ENCODE assay signal across 23 mouse cellular contexts in genomic region chr9:40224289-40224688, GRCm38 (mm10). TPM values are rescaled to one million over a fixed set of nuclear protein-coding genes. Genes with fewer than 3 reads are reported as not detected.
DNase-seq lines count a peak whose midpoint lies in the region; ATAC-seq and TF ChIP-seq lines count a peak whose summit lies in the region.
"Had no signal": no experiment of that assay in that cellular context is flagged by ENCODE, and none has a peak within 500 bp of the region (broad histone marks: within the 10 kb centered on the region; RNA-seq: fewer than 3 reads in every experiment).

No protein-coding gene starts in this region.

- DNase-seq in hindbrain, postnatal 0 days (ENCODE audit: low spot score) = peak; percentile 20
- DNase-seq in midbrain, embryonic 14.5 days = peak; percentile 26
- DNase-seq in midbrain, embryonic 10.5 days (ENCODE audit: low spot score) = no peak
- DNase-seq in R1 (ENCODE audit: low read depth, low spot score) = peak; percentile 66
- DNase-seq in adrenal gland, postnatal 25 days = no peak
- DNase-seq: heart, postnatal 14 days; kidney, adult 11 months; kidney, postnatal 14 days; layer of hippocampus, adult 9-11 months; liver, postnatal 0 days; spleen, adult 18-20 months had no signal

- ATAC-seq in hindbrain, postnatal 0 days = no peak
- ATAC-seq in hindbrain, embryonic 13.5 days (ENCODE audit: low FRiP score) = no peak
- ATAC-seq in midbrain, embryonic 14.5 days (ENCODE audit: low FRiP score, low TSS enrichment) = no peak
- ATAC-seq in frontal cortex, adult (ENCODE audit: low TSS enrichment) = no peak
- ATAC-seq: forebrain, embryonic 16.5 days; liver, postnatal 0 days had no signal

- no peak overlapping the region for H3K27ac ChIP-seq in hindbrain, postnatal 0 days
- H3K27ac ChIP-seq in hindbrain, embryonic 13.5 days = no peak overlapping the region
- H3K27ac ChIP-seq in midbrain, embryonic 14.5 days (replicated peaks; ENCODE audit: low read depth, low read length) = no peak overlapping the region
- H3K27ac ChIP-seq in midbrain, embryonic 10.5 days (replicated peaks) = no peak overlapping the region
- H3K27ac ChIP-seq: embryonic facial prominence, embryonic 12.5 days; hindbrain, embryonic 14.5 days; limb, embryonic 15.5 days; stomach, embryonic 15.5 days had no signal

- no peaks in the 10 kb centered on the region for H3K9me3 ChIP-seq in hindbrain, postnatal 0 days (ENCODE audit: low read length)
- H3K9me3 ChIP-seq in hindbrain, embryonic 13.5 days = no peaks in the 10 kb centered on the region
- H3K9me3 ChIP-seq in midbrain, embryonic 14.5 days (ENCODE audit: control insufficient read depth, low read length) = no peaks in the 10 kb centered on the region
- no peaks in the 10 kb centered on the region for H3K9me3 ChIP-seq in midbrain, embryonic 10.5 days (replicated peaks)
- H3K9me3 ChIP-seq: embryonic facial prominence, embryonic 12.5 days; limb, embryonic 15.5 days; stomach, embryonic 15.5 days had no signal

- no peaks in the 10 kb centered on the region for H3K4me1 ChIP-seq in hindbrain, postnatal 0 days (ENCODE audit: insufficient read depth, low read length)
- H3K4me1 ChIP-seq in hindbrain, embryonic 13.5 days (replicated peaks) = no peaks in the 10 kb centered on the region
- H3K4me1 ChIP-seq in midbrain, embryonic 14.5 days (ENCODE audit: control insufficient read depth, insufficient read depth, low read length) = no peaks in the 10 kb centered on the region
- H3K4me1 ChIP-seq in midbrain, embryonic 10.5 days = peaks cover 5% of the 10 kb centered on the region
- H3K4me1 ChIP-seq: embryonic facial prominence, embryonic 12.5 days; limb, embryonic 15.5 days; stomach, embryonic 15.5 days had no signal

- H3K4me2 ChIP-seq in hindbrain, postnatal 0 days (ENCODE audit: low read depth, low read length) = no peak overlapping the region
- no peak overlapping the region for H3K4me2 ChIP-seq in hindbrain, embryonic 13.5 days
- no peak overlapping the region for H3K4me2 ChIP-seq in midbrain, embryonic 14.5 days (ENCODE audit: low read length)
- H3K4me2 ChIP-seq: embryonic facial prominence, embryonic 12.5 days; hindbrain, embryonic 14.5 days; limb, embryonic 15.5 days; stomach, embryonic 15.5 days had no signal

- 75% methylated on average over 4 of the region's 4 CpGs for WGBS in hindbrain, postnatal 0 days
- 74% methylated on average over 4 of the region's 4 CpGs for WGBS in hindbrain, embryonic 13.5 days
- WGBS in midbrain, embryonic 14.5 days = 66% methylated on average over 4 of the region's 4 CpGs
- WGBS in midbrain, embryonic 10.5 days = 71% methylated on average over 4 of the region's 4 CpGs

- no peaks in the 10 kb centered on the region for H3K36me3 ChIP-seq in hindbrain, postnatal 0 days (ENCODE audit: insufficient read depth, low read length)
- no peaks in the 10 kb centered on the region for H3K36me3 ChIP-seq in hindbrain, embryonic 13.5 days
- H3K36me3 ChIP-seq in midbrain, embryonic 14.5 days (ENCODE audit: control insufficient read depth, insufficient read depth, low read length) = no peaks in the 10 kb centered on the region
- H3K36me3 ChIP-seq in midbrain, embryonic 10.5 days = no peaks in the 10 kb centered on the region
- H3K36me3 ChIP-seq: embryonic facial prominence, embryonic 12.5 days; limb, embryonic 15.5 days; stomach, embryonic 15.5 days had no signal

- H3K9ac ChIP-seq in hindbrain, postnatal 0 days (replicated peaks; ENCODE audit: low read length) = no peak overlapping the region
- no peak overlapping the region for H3K9ac ChIP-seq in hindbrain, embryonic 13.5 days
- no peak overlapping the region for H3K9ac ChIP-seq in midbrain, embryonic 14.5 days (replicated peaks; ENCODE audit: low read length)
- H3K9ac ChIP-seq: embryonic facial prominence, embryonic 12.5 days; hindbrain, embryonic 14.5 days; limb, embryonic 15.5 days; liver, postnatal 0 days; stomach, embryonic 15.5 days had no signal

- no peaks in the 10 kb centered on the region for H3K27me3 ChIP-seq in hindbrain, postnatal 0 days (ENCODE audit: insufficient read depth, low read length)
- peaks cover 4% of the 10 kb centered on the region; the same call in 1 of the 2 replicates for H3K27me3 ChIP-seq in hindbrain, embryonic 13.5 days
- H3K27me3 ChIP-seq in midbrain, embryonic 14.5 days (ENCODE audit: control insufficient read depth, insufficient read depth, low read length) = no peaks in the 10 kb centered on the region
- no peaks in the 10 kb centered on the region for H3K27me3 ChIP-seq in midbrain, embryonic 10.5 days (ENCODE audit: low read depth, poor library complexity, severe bottlenecking)
- H3K27me3 ChIP-seq: embryonic facial prominence, embryonic 12.5 days; limb, embryonic 15.5 days; stomach, embryonic 15.5 days had no signal

- TF ChIP-seq CTCF in hindbrain, postnatal 0 days (IDR thresholded peaks at IDR 0.05; ENCODE audit: low read depth) = peak; percentile 60

- H3K4me3 ChIP-seq in hindbrain, postnatal 0 days (ENCODE audit: low read length) = no peak overlapping the region
- H3K4me3 ChIP-seq in hindbrain, embryonic 13.5 days = no peak overlapping the region
- no peak overlapping the region for H3K4me3 ChIP-seq in midbrain, embryonic 14.5 days (replicated peaks; ENCODE audit: low read depth, low read length)
- H3K4me3 ChIP-seq in midbrain, embryonic 10.5 days = no peak overlapping the region
- H3K4me3 ChIP-seq: embryonic facial prominence, embryonic 12.5 days; limb, embryonic 15.5 days; stomach, embryonic 15.5 days had no signal

RNA-seq across cellular contexts. Expression of gene Zfp202, which starts 32.2 kb away (rescaled TPM):
- 8.1 TPM in 2 replicates for total RNA-seq in hindbrain, postnatal 0 days (2014; rRNA removed)
- polyA plus RNA-seq in hindbrain, postnatal 0 days (2015; fragmentation: Nextera tagmentation; extraction: Ambion mirVana) = 4.9 TPM in 2 replicates
- polyA plus RNA-seq in hindbrain, embryonic 13.5 days (2015; fragmentation: Nextera tagmentation; extraction: Ambion mirVana) = 8.5 and 9.5 TPM in 2 replicates
- polyA plus RNA-seq in midbrain, embryonic 14.5 days (2014; fragmentation: Nextera tagmentation; extraction: Ambion mirVana) = 11.6 and 11.7 TPM in 2 replicates
- 7.0 and 7.1 TPM in 2 replicates for polyA plus RNA-seq in midbrain, embryonic 10.5 days (2016; fragmentation: Nextera tagmentation; extraction: Ambion mirVana)
- total RNA-seq in adrenal gland, postnatal 25 days (2021) = 6.4 and 6.6 TPM in 2 replicates

RNA-seq across cellular contexts. Expression of gene Olfr986, which starts 43.6 kb away (rescaled TPM):
- not detected in 2 replicates for total RNA-seq in hindbrain, postnatal 0 days (2014; rRNA removed)
- polyA plus RNA-seq in hindbrain, postnatal 0 days (2015; fragmentation: Nextera tagmentation; extraction: Ambion mirVana) = not detected in 2 replicates
- polyA plus RNA-seq in hindbrain, embryonic 13.5 days (2015; fragmentation: Nextera tagmentation; extraction: Ambion mirVana) = not detected in 2 replicates
- polyA plus RNA-seq in midbrain, embryonic 14.5 days (2014; fragmentation: Nextera tagmentation; extraction: Ambion mirVana) = not detected in 2 replicates
- not detected in 2 replicates for polyA plus RNA-seq in midbrain, embryonic 10.5 days (2016; fragmentation: Nextera tagmentation; extraction: Ambion mirVana)
- not detected in 2 replicates for total RNA-seq in adrenal gland, postnatal 25 days (2021)
- total RNA-seq: common myeloid progenitor, adult 5-6 weeks; gastrocnemius, adult 8-10 months; heart, postnatal 14 days; megakaryocyte progenitor cell, adult 5-6 weeks had no signal
- polyA plus RNA-seq: forebrain, embryonic 16.5 days; hindbrain, embryonic 14.5 days; limb, embryonic 15.5 days; liver, postnatal 0 days; neural tube, embryonic 11.5 days; stomach, embryonic 15.5 days; thymus, postnatal 0 days had no signal

RNA-seq across cellular contexts. Expression of gene Scn3b, which starts 44.7 kb away (rescaled TPM):
- 154 and 159 TPM in 2 replicates for total RNA-seq in hindbrain, postnatal 0 days (2014; rRNA removed)
- polyA plus RNA-seq in hindbrain, postnatal 0 days (2015; fragmentation: Nextera tagmentation; extraction: Ambion mirVana) = 94.5 and 109 TPM in 2 replicates
- polyA plus RNA-seq in hindbrain, embryonic 13.5 days (2015; fragmentation: Nextera tagmentation; extraction: Ambion mirVana) = 101 and 111 TPM in 2 replicates
- 142 and 154 TPM in 2 replicates for polyA plus RNA-seq in midbrain, embryonic 14.5 days (2014; fragmentation: Nextera tagmentation; extraction: Ambion mirVana)
- polyA plus RNA-seq in midbrain, embryonic 10.5 days (2016; fragmentation: Nextera tagmentation; extraction: Ambion mirVana) = 5.4 and 11.7 TPM in 2 replicates
- 4.0 and 6.1 TPM in 2 replicates for total RNA-seq in adrenal gland, postnatal 25 days (2021)
- total RNA-seq: megakaryocyte progenitor cell, adult 5-6 weeks had no signal

Comparison
In these comparisons a context has a peak if more than half of its experiments do, and no peak if none do; other contexts are left out.
1. DNase-seq: peak in hindbrain, postnatal 0 days (single experiment), midbrain, embryonic 14.5 days (single experiment) and R1 (single experiment); none in midbrain, embryonic 10.5 days (single experiment) and adrenal gland, postnatal 25 days (single experiment).